Mouse (Mus musculus) embryonic fibroblast, embryonic 13.5 days (primary cell): ENCODE data around the gene Ebf4.

ENCODE experiments used
- CTCF ChIP-seq: IDR thresholded peaks from 2 replicates; pipeline ENCODE4 v1.5.1; 2011; ENCODE audit warnings: mild to moderate bottlenecking, control low read depth, low read length, moderate library complexity, borderline replicate concordance; ENCODE audit not compliant: insufficient read depth
- POLR2A ChIP-seq: IDR thresholded peaks from 2 replicates; pipeline ENCODE4 v1.6.1; 2011; ENCODE audit warnings: low read depth, mild to moderate bottlenecking, control low read depth, low read length, moderate library complexity

- peak; percentile 14; the same call in 1 of the 2 replicates for TF ChIP-seq CTCF
- TF ChIP-seq POLR2A, result no peak
These were observed 3.5 kb upstream of the Ebf4 start for GRCm38 (mm10) chr2:130291434-130291833.
